Mouse (Mus musculus) midbrain, embryonic 15.5 days (tissue): ENCODE data around the gene Tsen2. TPM values are rescaled to one million over a fixed set of nuclear protein-coding genes. Genes with fewer than 3 reads are reported as not detected.

Source experiments
- ATAC-seq: fragments of 200-750 bp; cut with Nextera tagmentation; replicated peaks from 2 replicates; pipeline ENCODE4 v1.8.0; 2017; ENCODE audit warnings: moderate TSS enrichment
- H3K27ac ChIP-seq: fragments of 300-500 bp; sonication (generic); 2 replicates; pipeline ENCODE4 v1.5.1; 2015; ENCODE audit warnings: mild to moderate bottlenecking, inconsistent platforms
- H3K27me3 ChIP-seq: fragments of 300-500 bp; sonication (generic); replicated peaks from 2 replicates; pipeline ENCODE4 v1.6.1; 2015; ENCODE audit warnings: inconsistent platforms
- H3K36me3 ChIP-seq: fragments of 300-500 bp; sonication (generic); replicated peaks from 2 replicates; pipeline ENCODE4 v1.6.1; 2015; ENCODE audit warnings: inconsistent platforms
- H3K4me1 ChIP-seq: fragments of 300-500 bp; sonication (generic); 2 replicates; pipeline ENCODE4 v1.6.1; 2015; ENCODE audit warnings: inconsistent platforms
- H3K4me2 ChIP-seq: fragments of 300-500 bp; sonication (generic); 2 replicates; pipeline ENCODE4 v1.6.1; 2015; ENCODE audit warnings: inconsistent platforms, mild to moderate bottlenecking, moderate library complexity
- H3K4me3 ChIP-seq: fragments of 300-500 bp; sonication (generic); 2 replicates; pipeline ENCODE4 v1.5.1; 2015; ENCODE audit warnings: mild to moderate bottlenecking, inconsistent platforms
- H3K9ac ChIP-seq: fragments of 300-500 bp; sonication (generic); 2 replicates; pipeline ENCODE4 v1.6.1; 2015; ENCODE audit warnings: mild to moderate bottlenecking, inconsistent platforms
- H3K9me3 ChIP-seq: fragments of 300-500 bp; sonication (generic); 2 replicates; pipeline ENCODE4 v1.6.1; 2016; ENCODE audit warnings: inconsistent platforms
- WGBS: fragments of 180-500 bp; shearing (Covaris S2); methylation state at CpG from one replicate; pipeline ENCODE4 v1.1.7; 2015; ENCODE audit warnings: mixed read lengths; 5-methylcytosine and 5-hydroxymethylcytosine counted together
- polyA plus RNA-seq: library from polyadenylated mRNA; unstranded; fragments of >200 nt; fragmentation: Nextera tagmentation; extraction: Ambion mirVana; gene quantifications from 2 replicates; pipeline ENCODE4 v1.2.1, GENCODE M21; 2015

Gene Tsen2
- polyA plus RNA-seq, 1 experiment from 2014 or later = 35.5 TPM

GRCm38 (mm10) chr6:115586321-115586720 is 41.9 kb downstream of the Tsen2 start:
- H3K36me3 ChIP-seq = no peaks in the 10 kb centered on the region
- no peaks in the 10 kb centered on the region for H3K4me1 ChIP-seq
- no peak for ATAC-seq
- no peak overlapping the region for H3K4me3 ChIP-seq
- no peak overlapping the region for H3K4me2 ChIP-seq
- 90% methylated on average over 10 of the region's 10 CpGs for WGBS
- H3K27me3 ChIP-seq = no peaks in the 10 kb centered on the region
- H3K27ac ChIP-seq = no peak overlapping the region
- H3K9me3 ChIP-seq = no peaks in the 10 kb centered on the region
- H3K9ac ChIP-seq = no peak overlapping the region

- Histone ChIP-seq H3K27ac (no peak overlapping the region), H3K36me3 (no peaks in the 10 kb centered on the region), H3K9ac (no peak overlapping the region), H3K4me3 (no peak overlapping the region), H3K9me3 (no peaks in the 10 kb centered on the region), H3K4me1 (no peaks in the 10 kb centered on the region), H3K4me2 (no peak overlapping the region), H3K27me3 (no peaks in the 10 kb centered on the region)
- whole genome bisulfite sequencing = 85% methylated on average over 19 of the region's 19 CpGs
- no peak for ATAC-seq
Measured at GRCm38 (mm10) chr6:115591692-115592359, 47.4 kb downstream of the Tsen2 start.

- no peak for ATAC-seq
- no peaks in the 10 kb centered on the region for H3K27me3 ChIP-seq
Measured at GRCm38 (mm10) chr6:115592458-115592857, 48.0 kb downstream of the Tsen2 start, which contains the start of gene Mkrn2os. Mkrn2os (minus strand) TSS chr6:115592576.

GRCm38 (mm10) chr6:115593252-115593651 is 48.8 kb downstream of the Tsen2 start:
- 69% methylated on average over 4 of the region's 4 CpGs for WGBS
- H3K4me3 ChIP-seq = no peak overlapping the region
- H3K27me3 ChIP-seq = no peaks in the 10 kb centered on the region
- H3K4me2 ChIP-seq = no peak overlapping the region
- no peaks in the 10 kb centered on the region for H3K36me3 ChIP-seq
- no peaks in the 10 kb centered on the region for H3K9me3 ChIP-seq
- H3K9ac ChIP-seq = no peak overlapping the region
- no peaks in the 10 kb centered on the region for H3K4me1 ChIP-seq
- no peak for ATAC-seq
- H3K27ac ChIP-seq = no peak overlapping the region

More at GRCm38 (mm10) chr6:115592458-115592857, 48.0 kb downstream of the Tsen2 start, which contains the start of gene Mkrn2os:
- Histone ChIP-seq H3K27ac (no peak within 1 kb of the TSS), H3K4me1 (no peaks in the 10 kb centered on the region), H3K36me3 (no peaks in the 10 kb centered on the region), H3K4me2 (no peak within 1 kb of the TSS), H3K9me3 (no peaks in the 10 kb centered on the region), H3K4me3 (no peak within 1 kb of the TSS), H3K9ac (no peak within 1 kb of the TSS)
- 68% methylated on average over 5 of the region's 5 CpGs for WGBS

- Histone ChIP-seq H3K27ac (no peak overlapping the region), H3K4me3 (no peak overlapping the region), H3K9ac (no peak overlapping the region), H3K4me2 (no peak overlapping the region), H3K4me1 (no peaks in the 10 kb centered on the region), H3K36me3 (no peaks in the 10 kb centered on the region), H3K27me3 (no peaks in the 10 kb centered on the region), H3K9me3 (no peaks in the 10 kb centered on the region)
- WGBS = 85% methylated on average over 3 of the region's 3 CpGs
- no peak for ATAC-seq
Measured at GRCm38 (mm10) chr6:115594463-115594862, 50.0 kb downstream of the Tsen2 start.

DNA sequence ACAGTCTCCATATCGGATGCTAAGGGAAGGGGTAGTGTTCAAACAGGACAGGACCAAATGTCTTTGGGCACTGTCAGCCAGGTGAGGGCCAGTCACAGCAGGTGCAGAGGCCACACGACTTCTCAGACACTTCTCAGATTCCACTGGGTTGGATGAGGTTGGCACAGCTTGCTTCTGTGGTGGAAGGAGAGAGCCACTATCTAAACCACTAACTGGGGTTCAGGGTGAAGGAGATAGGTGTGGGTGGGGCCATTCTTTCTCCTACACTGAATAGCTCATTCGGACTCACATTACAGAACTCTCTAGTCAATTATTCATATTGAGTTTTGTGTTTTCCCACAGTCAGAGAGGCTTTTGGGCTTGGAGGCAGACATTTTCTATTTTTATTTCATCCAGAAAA is 51.2 kb downstream of the Tsen2 start:
- ATAC-seq = no peak
- no peak overlapping the region for H3K9ac ChIP-seq
- H3K36me3 ChIP-seq = no peaks in the 10 kb centered on the region
- 69% methylated on average over 3 of the region's 3 CpGs for WGBS
- no peaks in the 10 kb centered on the region for H3K27me3 ChIP-seq
- H3K4me3 ChIP-seq = no peak overlapping the region
- H3K9me3 ChIP-seq = no peaks in the 10 kb centered on the region
- H3K4me2 ChIP-seq = no peak overlapping the region
- no peaks in the 10 kb centered on the region for H3K4me1 ChIP-seq
- no peak overlapping the region for H3K27ac ChIP-seq

- Histone ChIP-seq H3K27ac (no peak overlapping the region), H3K4me1 (peaks cover 13% of the 10 kb centered on the region), H3K4me3 (peak overlapping the region; percentile 85), H3K9me3 (no peaks in the 10 kb centered on the region), H3K9ac (no peak overlapping the region), H3K36me3 (no peaks in the 10 kb centered on the region), H3K4me2 (peak overlapping the region; percentile 83), H3K27me3 (no peaks in the 10 kb centered on the region)
- 74% methylated on average over 4 of the region's 4 CpGs for WGBS
- ATAC-seq = peak; percentile 49; the same call in 1 of the 2 replicates
Measured at GRCm38 (mm10) chr6:115601322-115601714, 56.9 kb downstream of the Tsen2 start.

GRCm38 (mm10) chr6:115601715-115602523 is 57.5 kb downstream of the Tsen2 start, which contains the start of gene Mkrn2:
Mkrn2 (plus strand) TSS chr6:115601902.
- H3K4me2 ChIP-seq = peak within 1 kb of the TSS; percentile 83
- peak; percentile 96 for ATAC-seq
- no peaks in the 10 kb centered on the region for H3K9me3 ChIP-seq
- no peaks in the 10 kb centered on the region for H3K27me3 ChIP-seq
- peaks cover 13% of the 10 kb centered on the region for H3K4me1 ChIP-seq
- no peaks in the 10 kb centered on the region for H3K36me3 ChIP-seq
- H3K9ac ChIP-seq = peak within 1 kb of the TSS; percentile 72
- peak within 1 kb of the TSS; percentile 85 for H3K4me3 ChIP-seq
- WGBS = under 1% methylated on average over 60 of the region's 61 CpGs
- H3K27ac ChIP-seq = peak within 1 kb of the TSS; percentile 88

DNA sequence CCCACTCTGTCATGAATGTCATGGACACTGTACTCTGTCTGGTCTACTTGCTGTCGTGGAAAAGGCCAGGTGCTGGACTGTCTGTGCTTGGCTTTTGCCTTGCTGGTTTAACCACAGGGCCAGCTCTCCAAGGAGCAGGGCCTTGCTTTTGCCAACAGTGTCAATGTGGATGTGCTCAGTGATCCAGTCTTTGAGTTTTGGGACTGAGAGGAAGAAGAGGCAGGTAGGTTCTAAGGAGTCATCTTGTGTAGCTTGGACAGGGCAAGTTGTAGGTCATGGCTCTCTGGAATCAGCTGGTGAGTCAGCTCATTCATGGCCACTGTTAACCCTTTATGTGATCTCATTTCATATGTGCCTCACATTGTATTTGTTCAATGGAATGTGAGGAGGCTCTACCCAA is 62.0 kb downstream of the Tsen2 start:
- 90% methylated on average over 1 of the region's 1 CpGs for WGBS

DNA sequence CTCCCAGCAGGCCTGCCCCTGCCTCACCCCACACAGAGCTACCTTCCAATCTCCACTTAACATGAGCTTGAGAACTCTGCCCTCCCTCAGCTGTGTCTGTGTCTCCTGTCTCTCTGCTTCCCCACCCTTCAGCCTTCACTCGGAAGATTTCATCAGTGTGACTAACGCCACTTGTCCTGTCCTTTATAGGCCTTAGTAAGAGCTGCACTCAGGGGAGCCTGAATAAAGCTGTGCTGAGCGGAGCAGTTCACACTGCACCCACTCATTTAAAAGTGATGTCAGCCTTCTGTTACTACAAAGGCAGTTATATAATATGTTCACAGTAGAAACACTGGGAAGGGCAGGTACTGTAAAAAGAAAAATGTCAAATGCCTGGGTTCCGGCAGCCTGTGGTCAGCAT is 63.0 kb downstream of the Tsen2 start:
- no peak for ATAC-seq
- H3K9ac ChIP-seq = no peak overlapping the region

More for the DNA sequence above, 62.0 kb downstream of the Tsen2 start:
- H3K9me3 ChIP-seq = no peaks in the 10 kb centered on the region
- no peak overlapping the region for H3K9ac ChIP-seq
- no peak overlapping the region for H3K27ac ChIP-seq
- H3K4me3 ChIP-seq = no peak overlapping the region
- no peak for ATAC-seq
- no peaks in the 10 kb centered on the region for H3K27me3 ChIP-seq
- H3K4me2 ChIP-seq = no peak overlapping the region
- peaks cover 13% of the 10 kb centered on the region for H3K4me1 ChIP-seq
- peaks cover 3% of the 10 kb centered on the region for H3K36me3 ChIP-seq

GRCm38 (mm10) chr6:115609121-115609520 is 64.7 kb downstream of the Tsen2 start:
- WGBS = 75% methylated on average over 3 of the region's 3 CpGs
- no peaks in the 10 kb centered on the region for H3K9me3 ChIP-seq
- H3K27ac ChIP-seq = no peak overlapping the region
- no peaks in the 10 kb centered on the region for H3K4me1 ChIP-seq
- peaks cover 14% of the 10 kb centered on the region for H3K36me3 ChIP-seq
- H3K4me2 ChIP-seq = no peak overlapping the region
- no peak overlapping the region for H3K4me3 ChIP-seq
- H3K9ac ChIP-seq = no peak overlapping the region
- no peaks in the 10 kb centered on the region for H3K27me3 ChIP-seq
- ATAC-seq = no peak

More for the DNA sequence above, 63.0 kb downstream of the Tsen2 start:
- Histone ChIP-seq H3K4me2 (no peak overlapping the region), H3K27ac (no peak overlapping the region), H3K27me3 (no peaks in the 10 kb centered on the region), H3K4me1 (peaks cover 11% of the 10 kb centered on the region), H3K36me3 (peaks cover 3% of the 10 kb centered on the region), H3K4me3 (no peak overlapping the region), H3K9me3 (no peaks in the 10 kb centered on the region)
- 65% methylated on average over 4 of the region's 4 CpGs for WGBS

- WGBS = 97% methylated on average over 5 of the region's 5 CpGs
- H3K4me3 ChIP-seq = no peak overlapping the region
- H3K4me1 ChIP-seq = no peaks in the 10 kb centered on the region
- no peaks in the 10 kb centered on the region for H3K9me3 ChIP-seq
- H3K27ac ChIP-seq = no peak overlapping the region
- no peak overlapping the region for H3K9ac ChIP-seq
- ATAC-seq = no peak
- H3K27me3 ChIP-seq = no peaks in the 10 kb centered on the region
- H3K36me3 ChIP-seq = peaks cover 22% of the 10 kb centered on the region
- H3K4me2 ChIP-seq = no peak overlapping the region
Measured at GRCm38 (mm10) chr6:115610301-115610700, 65.8 kb downstream of the Tsen2 start.
